Mouse (Mus musculus) cerebellum, adult 11-12 months (tissue): ENCODE results near the gene Iqschfp.

ENCODE experiments used
- DNase-seq: peaks from one replicate; pipeline ENCODE4 v3.0.0; 2022

The Iqschfp gene

DNA sequence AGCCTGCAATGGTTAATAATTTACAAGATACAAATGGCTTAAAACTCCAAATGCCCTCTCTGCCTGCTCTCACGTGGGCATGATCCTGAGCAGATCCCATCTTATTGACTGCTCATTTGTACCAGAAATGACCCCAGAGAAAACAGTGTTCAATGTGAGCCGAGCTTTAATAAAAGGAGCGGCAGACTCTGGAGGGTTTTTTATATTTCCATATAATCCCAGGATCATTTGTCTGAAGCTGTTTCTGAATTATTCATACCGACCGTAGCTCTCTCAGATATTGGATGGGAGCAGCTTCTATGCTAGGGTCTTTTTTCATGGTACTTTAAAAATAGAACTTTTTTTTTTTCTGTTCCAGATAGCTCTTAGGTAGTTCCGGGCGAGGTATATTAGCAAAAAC is 67.6 kb downstream of the Iqschfp start:
- no peak for DNase-seq

DNA sequence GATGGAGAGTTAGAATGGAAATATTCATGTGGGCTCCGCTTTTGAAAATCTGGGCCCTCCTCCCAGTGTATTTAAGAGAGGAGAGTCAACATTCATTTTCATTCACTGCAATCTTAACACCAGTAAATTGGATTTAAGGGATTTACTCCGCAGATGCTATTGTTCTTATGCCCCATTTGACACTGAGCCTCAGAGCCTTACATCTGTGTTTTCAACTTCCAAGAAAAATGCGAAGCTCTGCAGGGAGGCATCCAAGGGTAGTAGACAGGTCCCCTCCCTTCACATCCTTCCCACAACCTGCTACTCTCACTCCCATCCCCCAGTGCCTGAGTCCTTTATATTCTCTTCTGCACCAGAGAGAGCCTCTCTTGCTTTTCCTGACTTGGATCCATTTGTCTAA is 68.1 kb downstream of the Iqschfp start:
- no peak for DNase-seq

DNA sequence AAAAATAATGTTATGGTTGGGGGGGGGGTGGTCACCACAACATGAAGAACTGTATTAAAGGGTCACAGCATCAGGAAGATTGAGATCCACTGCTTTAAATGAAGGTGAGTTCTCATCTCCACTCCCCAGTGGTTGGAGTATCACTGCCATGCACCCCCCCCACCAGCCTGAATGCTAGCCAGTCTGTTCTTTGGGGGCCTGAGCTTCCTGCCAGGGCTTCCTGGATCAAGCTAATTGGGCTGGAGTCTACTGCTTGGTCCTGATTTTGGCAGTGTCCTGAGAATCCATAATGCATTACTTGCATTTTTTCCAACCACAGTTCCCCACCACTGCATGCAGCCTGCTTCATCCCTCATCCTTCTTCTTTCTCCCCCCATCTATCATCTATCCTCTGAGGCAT is 68.7 kb downstream of the Iqschfp start:
- DNase-seq: no peak

DNA sequence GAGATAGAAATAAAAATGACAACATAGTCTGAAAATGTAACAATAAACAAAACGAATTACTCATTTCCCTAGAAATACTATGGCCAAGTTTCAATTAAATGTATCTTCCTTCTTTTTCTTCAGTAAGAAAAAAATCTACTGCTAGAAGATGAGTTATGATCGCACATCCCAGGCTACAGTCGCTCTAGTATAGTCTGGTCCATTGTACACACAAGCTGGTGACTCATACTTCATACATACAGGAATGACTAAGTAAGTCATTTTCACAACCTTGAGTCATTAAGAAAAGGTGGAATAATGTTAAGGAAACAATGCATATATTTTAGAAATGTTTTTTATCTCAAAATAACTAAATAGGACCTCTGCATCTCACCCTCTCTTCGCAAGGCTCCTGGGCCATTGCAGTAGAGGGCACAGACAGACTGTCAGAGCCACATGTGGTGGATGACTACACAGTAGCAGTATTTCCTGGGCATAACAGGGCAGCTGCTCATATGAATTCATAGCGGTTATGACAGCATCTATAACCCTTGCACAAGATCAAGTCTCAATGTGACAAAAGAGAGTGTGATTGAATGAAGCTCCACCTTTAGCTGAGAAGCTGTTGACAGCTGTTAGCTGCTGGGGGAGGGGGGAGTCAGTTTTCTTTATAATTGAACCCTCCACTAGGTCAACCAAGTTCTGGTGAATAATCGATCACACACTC is 70.1 kb downstream of the Iqschfp start:
- DNase-seq: no peak

DNA sequence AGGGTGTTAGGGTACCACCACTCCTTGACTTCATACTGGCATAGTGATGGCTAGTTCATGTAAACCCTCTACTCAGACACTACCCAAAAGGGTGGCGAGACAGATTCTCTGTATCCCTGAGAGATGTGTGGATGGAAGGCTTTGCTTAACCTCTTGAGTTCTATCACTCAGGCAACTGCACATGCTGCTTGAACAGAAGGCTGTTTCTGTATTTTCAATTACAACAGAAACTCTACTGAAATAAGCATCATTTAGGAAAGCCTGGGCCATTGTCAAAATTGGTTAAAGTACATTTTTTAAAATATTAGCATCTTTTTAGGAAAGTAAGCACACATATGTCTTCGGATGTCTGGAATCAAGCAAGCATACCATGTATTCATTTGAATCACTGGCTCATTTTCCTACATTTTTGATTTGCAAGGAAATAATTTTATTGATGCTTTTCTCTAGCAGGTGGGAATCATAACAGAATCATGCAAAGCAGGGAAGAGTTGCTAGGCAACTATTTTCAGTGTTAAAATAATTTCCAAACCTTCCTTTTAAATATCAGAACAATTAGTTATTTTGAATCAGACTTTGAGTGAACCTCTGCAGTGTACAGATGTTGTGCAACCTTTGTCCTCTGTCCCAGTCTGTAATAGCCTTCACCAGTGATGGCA is 82.4 kb downstream of the Iqschfp start:
- no peak for DNase-seq

DNA sequence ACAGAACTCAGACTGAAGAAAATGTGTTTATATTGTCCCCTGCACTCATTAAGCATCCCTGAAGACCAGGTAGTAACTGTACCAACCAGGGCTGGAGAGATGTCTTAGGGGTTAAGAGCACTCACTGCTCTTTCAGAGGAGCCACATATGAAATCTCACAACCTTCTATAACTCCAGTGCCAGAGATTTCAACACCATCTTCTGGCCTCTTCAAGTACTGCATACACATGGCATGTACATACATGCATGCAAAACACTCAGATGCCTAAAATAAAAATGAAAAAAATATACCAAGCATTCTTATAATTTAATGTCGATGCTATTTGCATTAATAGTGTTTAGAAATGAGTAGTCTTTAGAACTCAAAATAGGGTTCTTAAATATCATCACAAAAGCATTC is 88.0 kb downstream of the Iqschfp start:
- DNase-seq: no peak

DNA sequence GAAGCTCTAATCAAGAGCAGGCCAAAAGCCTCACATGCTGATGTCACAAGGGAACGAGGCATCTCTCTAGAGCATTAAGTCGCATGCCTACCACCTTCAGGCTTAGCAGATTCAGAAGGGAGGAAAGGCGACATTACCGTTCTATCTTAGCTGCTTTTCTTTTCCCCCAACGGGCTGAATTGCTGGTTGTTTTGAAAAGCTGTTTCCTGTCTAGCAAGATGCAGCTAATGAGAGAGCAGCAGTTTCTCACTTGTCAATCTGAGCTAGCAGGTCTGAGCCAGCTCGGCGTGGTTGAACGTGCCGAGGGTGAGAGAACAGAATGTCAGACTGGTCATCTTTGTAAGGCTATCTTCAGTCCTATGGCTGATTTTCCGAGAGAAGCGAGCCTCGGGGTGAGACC is 91.3 kb downstream of the Iqschfp start:
- no peak for DNase-seq

DNA sequence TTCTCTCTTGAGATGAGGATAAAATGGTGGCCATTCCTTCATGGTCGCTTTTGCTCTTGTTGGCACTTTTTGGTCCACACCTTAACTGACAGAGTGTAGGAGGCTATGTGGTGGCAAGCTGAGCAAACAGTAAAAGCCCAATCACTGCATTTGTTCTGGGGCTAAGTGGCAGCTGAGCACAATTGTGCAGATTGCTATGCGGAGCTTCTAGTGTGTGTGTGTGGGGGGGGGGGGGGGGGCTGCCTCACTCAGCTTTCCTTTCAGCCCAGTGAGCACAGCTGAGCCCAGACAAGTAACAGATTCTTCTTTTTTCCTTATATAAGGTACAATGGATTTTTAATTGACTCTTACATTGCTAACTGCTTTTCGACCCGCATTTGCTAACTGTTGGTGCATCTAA is 110.4 kb downstream of the Iqschfp start:
- DNase-seq: no peak

DNA sequence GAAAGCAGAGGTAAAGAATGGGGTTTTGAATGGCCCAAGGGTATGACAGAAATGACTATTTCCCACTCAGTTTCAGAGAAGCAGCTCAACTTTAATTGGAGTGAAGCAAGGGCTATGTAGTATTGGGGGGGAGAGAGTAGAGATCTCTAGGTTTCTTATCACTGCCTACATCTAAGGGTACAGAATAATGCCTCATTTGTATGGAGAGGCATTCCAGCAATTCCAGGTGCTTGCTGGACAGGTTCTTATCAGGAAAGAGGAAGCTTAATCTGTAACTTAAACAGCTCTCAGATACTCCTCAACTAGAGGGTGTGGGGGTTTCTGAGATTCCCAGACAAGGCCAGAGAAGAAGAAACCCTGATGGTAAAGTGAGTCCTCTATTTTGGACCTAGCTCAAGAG is 120.3 kb downstream of the Iqschfp start:
- DNase-seq: no peak

DNA sequence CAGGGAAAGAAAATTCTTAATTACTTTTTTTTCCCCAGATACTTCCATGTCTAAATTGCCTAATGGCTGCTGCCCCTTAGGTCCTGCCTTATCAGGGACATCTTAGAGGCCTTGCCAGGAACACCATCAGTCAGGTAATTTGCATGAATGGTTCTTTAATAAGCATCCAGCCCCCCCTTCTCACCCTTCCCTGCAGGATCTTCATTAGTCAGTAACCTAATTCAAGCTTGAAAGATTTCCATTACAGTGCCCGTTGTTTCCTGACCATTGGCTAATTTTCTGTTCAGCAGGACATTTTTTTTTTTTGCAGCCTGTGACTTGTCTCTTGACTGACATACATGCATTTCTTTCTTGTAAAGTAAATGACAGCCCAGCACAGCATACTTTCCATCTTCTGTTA is 123.8 kb downstream of the Iqschfp start:
- DNase-seq: no peak

DNA sequence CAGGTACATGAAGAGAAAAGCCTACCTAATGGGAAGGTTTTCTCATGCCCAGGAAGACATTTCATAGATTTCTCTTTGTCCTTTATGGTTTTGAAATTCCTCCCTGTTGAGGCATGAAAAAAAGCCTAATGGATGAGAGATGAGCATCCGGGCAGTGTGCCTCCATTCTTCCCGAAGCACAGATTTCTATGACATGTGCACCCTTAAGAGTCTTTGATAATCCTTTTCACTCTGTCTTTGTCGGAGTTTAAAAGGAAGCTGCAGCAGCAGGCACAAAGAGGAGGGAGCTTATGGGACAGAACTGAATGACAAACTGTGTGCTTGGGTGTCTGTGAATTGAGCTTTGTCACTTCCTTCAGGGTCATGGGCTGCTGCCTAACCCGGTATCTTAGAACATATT is 127.4 kb downstream of the Iqschfp start:
- no peak for DNase-seq

DNA sequence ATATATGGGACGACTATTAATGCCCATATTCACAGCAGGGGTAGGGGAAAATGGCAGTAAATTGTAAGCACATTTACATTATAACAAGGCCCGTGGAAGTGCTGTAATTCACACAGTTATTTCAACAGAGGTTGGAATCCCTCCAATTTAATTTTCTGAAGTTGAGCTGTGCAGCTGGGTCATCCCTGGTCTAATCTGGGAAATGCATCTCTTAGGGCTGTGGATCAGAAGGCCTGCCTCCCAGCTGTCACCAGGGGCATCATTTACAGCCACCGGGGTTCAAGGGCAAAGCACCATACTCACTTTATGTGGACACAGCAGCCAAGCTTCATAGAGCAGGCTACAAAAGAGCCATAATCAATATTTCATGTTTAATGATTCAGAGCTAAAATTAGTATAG is 144.1 kb downstream of the Iqschfp start:
- DNase-seq: no peak

DNA sequence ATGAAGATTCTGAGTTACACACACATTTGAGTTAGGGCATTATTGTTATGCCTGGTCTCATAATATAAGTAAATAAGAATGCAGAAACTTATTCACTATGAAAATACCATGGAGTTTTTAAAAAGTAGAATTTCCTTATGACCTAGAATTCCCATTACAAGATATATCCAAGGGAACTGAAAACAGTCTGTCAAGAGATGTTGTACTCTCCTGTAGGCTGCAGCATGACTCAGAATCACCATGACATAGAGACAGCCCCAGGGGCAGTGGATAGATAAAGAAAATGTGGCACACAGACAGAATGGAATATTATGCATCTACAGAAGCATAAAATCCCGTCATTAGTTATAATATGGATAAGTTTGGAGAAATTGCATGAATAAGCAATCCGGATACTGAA is 150.9 kb downstream of the Iqschfp start:
- no peak for DNase-seq

DNA sequence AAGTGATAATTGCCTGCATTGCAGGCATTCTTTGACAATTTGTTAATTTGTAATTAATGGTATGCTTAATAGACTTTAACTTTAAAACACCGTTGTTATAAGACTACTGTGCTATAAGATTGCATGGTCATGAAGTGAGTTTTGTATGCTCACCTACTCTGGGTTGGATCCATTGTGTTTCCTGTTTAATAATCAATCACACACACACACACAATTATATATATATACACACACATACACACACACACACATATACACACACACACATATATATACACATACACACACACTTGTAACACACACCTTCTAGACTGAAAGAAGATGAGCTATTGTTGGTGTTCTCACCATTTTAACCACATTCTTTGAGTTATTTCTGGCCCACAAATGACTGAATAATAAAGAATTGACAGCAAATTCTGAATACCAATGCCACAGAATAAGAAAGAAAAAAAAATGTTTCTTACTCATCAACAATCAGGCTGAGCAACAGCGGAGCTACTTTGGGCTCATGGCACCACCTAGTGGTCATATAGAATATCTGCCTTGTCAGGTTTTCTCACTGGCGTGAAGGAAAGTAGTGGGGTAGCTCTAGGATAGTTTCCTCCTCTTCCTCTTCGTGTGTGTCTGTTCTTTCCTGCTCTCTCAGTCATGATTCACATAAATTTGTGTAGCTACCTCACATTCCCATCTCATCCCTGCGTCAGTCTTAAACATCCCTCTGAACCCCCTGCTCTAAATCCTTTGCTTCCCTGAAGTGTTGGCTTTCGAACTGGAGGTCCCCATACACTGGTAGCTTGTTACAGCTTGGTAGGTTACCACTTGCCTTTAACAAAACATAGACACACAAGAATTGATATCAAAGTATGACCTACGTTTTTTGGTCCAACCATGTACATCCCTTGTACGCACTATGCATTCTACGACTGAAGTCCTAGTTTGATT is 153.7 kb downstream of the Iqschfp start:
- no peak for DNase-seq

DNA sequence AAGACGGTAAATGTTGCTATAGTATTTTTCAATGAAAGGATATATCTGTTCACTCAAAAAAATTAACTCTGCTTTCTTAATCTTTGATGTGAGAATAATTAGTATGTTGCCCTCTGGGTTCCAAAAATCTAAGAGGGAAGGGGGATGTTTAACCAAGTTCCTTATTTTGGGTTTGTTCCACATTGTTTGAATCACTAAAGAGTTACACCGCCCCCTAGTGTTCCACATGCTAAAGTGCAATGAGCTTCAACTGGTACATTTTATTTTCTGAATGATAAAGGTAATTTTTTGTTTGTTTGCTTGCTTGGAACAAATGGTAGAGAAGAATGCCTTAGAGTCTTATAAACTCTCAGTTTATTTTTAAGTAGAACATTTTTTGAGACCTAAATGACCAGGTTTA is 161.5 kb downstream of the Iqschfp start:
- DNase-seq: no peak

DNA sequence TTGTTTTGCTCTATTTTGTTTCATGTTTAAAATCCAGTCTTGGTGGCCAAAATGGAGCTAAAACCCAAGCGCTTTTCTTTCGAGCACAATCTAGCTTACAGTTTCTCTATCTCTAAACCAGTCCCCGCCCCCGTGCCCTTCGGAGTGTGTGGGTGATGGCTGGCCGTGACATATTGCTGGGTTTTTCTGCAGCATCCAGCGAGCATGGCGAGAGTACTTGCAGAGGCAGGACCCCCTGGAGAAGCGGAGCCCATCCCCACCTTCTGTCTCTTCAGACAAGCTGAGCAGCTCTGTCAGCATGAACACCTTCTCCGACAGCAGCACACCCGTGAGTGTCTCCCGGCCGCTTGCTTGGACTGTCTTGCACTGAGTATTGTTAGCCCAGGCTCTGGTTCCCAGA is 163.0 kb downstream of the Iqschfp start:
- no peak for DNase-seq

DNA sequence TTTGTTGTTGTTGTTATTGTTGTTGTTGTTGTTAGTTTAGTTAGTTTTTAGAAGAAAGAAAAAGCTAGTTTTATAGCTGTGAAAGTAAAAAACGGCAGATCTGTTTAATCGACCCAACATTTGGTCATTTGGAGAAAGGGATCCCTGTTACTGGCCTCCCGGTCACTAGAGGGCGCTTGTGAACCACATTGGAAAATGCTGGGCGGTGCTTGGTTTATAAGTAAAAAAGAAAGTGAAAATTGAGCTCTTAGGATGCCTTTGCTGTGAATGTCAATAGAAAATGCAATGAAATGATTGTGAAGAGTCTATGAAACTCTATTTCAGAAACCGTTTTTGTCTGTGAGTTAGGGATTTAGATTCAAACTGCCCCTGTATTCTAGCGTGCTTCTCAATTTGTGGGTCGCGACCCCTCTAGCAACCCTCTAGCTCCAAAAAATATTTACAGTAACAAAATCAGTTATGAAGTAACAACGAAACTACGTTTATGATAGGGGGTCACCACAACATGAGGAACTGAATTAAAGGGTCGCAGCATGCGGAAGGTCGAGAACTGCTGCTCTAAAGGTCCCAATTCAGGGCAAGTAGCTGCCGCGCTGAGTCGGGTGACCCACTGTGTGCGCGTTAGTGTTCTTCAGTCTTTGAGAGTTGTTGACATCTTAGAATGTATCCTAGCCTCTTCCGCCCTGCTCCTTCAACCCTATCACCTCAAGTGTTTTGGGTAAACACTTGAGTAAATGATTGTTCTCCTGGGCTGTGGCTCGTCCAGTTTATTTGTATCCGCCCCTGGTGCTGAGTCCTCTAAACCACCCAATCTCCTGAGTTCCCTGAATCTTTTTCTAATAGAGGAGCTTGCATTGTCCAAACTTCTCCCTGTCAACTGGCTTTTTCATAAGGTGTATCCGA is 164.6 kb downstream of the Iqschfp start:
- no peak for DNase-seq

DNA sequence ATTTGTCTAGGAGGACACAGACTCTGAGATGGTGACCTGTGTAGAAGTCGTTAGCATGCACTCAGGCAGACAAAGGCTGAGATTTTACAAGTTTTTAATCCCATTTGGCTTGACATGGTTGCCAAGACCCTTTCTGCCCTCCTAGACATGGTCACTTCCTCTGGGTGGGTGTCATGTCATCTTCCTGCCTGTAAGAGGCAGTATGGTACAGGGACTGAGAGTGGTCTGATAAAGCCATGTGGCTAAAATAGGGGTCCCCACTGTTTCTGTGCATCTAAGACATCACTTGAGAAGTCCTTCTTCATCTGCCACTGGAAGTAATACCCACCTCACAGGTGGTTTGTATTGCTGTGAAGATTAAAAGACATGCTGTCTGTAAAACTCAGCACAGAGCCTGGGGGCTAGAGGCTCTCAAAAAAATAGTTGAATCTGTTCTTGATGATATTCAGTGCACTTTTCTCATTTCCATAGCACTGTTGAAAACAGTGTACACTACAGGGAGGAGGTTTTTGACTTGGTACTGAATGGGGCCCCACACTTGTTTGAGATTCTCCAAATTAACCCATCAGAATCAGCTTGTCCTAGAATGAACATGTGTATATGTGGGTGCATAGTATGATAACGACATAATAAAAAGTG is 167.2 kb downstream of the Iqschfp start:
- DNase-seq: no peak

DNA sequence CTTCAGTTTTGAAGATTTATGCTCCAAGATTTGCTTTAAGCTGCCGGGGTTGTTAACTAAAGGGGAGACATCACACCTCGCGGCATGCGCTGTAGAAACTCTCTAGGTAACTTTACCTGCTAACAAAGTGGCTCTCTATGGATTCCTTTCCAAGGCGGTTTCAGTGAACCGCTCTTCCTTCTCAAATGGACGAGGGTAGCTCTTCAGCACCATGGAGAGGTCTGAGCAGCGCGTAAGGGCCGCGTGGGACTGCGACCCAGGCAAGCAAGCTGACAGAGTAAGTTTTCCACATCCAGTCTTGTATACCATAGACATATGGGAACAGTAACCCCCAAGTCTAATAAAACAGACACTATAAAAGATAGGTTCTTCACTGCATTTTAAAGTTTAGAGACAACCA is 172.7 kb downstream of the Iqschfp start, which contains the start of gene Schip1:
Schip1 (plus strand) TSS at position 72 of the 400 bp plus-strand sequence.
- DNase-seq: no peak

DNA sequence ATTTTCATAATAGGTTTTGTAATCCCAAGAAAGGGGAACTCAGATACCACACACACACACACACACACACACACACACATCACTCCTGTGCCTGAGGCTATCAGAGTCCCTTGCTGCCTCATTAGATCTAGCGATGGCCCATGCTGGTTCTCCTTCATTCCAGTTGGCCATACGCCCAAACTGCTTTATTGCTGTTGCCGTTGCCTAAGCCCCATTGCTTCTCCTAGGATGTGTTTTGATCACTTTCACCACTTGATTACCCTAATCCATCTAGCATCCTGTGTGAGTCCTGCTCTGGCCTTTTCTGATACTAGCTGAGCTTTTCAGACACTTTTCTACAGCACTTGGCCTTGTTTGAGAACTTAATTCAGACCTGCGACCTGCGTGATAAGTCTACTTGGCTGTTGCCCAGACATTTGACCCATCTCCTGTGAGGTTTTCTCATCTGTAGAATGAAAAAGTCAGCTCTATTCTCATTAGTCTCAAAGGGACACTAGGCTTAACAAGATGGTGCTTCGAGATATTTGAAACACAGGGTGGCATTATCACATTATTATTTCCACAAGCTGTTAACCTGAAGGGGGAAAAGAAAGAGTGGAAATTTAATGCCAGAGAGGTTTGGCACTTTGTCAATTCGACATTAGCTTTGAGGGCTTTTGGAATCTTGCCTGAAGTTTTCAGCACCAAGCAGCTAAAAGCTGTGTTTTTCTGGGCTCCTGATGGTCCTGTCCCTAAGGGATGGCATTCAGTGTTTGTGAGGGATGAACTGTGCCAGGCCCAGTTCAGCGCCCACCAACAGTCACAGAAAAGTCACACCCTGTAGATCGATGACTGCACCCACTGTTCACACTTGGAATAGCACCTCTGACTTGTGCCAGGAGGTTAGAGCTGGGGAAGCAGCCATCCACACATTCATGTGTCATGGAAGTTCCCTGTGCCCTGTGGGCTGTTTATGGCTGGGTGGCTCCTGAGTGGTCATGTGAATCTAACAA is 179.7 kb downstream of the Iqschfp start:
- no peak for DNase-seq

DNA sequence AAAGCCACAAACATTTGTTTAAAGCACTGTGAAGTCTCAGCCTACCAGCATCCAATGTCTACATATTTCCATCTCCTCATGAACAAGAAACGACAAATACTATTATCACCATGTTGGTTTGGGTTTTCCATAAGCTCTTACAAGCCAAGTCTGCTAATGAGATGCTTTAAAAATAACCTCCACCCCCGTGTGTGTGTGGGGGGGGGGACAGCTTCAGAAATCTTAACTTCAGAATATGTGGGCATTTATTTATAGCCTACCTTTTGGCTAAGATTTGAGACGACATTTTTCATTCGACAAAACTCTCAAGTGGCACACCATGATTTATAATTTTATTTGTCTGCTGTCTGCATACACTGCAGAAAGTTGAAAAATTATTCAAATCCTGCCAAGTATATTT is 185.4 kb downstream of the Iqschfp start:
- no peak for DNase-seq
